Mouse (Mus musculus) ES-E14 (cell line): ENCODE measurements around the gene Isy1.

Experiments
- CHD2 ChIP-seq: IDR thresholded peaks from 2 replicates; pipeline ENCODE4 v1.6.1; 2014; ENCODE audit warnings: mild to moderate bottlenecking, low read depth, low read length, inconsistent platforms
- HCFC1 ChIP-seq: IDR thresholded peaks from 2 replicates; pipeline ENCODE4 v1.6.1; 2012; ENCODE audit warnings: low read length, inconsistent platforms, borderline replicate concordance; ENCODE audit not compliant: insufficient read depth
- MAFK ChIP-seq: IDR thresholded peaks from 2 replicates; pipeline ENCODE4 v1.6.1; 2014; ENCODE audit warnings: mild to moderate bottlenecking, low read depth, low read length, inconsistent platforms; ENCODE audit not compliant: insufficient read depth
- ZC3H11A ChIP-seq: IDR thresholded peaks from 2 replicates; pipeline ENCODE4 v1.6.1; 2012; ENCODE audit warnings: low read depth, mild to moderate bottlenecking, inconsistent platforms, low read length, borderline replicate concordance
- ZNF384 ChIP-seq: IDR thresholded peaks from 2 replicates; pipeline ENCODE4 v1.6.1; 2012; ENCODE audit warnings: low read depth, low read length, inconsistent platforms

DNA sequence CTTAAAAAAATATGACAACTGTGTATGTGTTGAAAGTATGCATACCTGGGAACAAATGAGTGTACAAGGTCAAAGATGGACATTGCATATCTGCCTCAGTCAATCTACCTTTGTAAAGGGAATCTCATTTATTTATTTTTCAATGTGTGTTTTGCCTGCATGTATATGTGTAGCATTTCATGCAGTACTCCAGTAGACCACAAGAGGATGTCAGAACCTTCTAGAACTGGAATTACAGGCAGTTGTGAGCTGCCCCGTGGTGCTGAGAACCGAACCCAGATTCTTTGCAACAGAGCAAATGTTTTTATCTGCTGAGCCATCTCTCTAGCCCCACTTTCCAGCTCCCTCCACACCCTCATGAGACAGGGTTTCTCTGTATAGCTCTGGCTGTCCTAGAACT lies 35.4 kb upstream of the Isy1 start:
- TF ChIP-seq MAFK, result no peak
- no peak for TF ChIP-seq ZC3H11A
- no peak for TF ChIP-seq HCFC1
- TF ChIP-seq CHD2, result no peak
- no peak for TF ChIP-seq ZNF384
